Mouse (Mus musculus): ENCODE measurements at regions not wholly inside any gene's neighbourhood (a gene's known extent, or its start where the extent isn't known, plus 50 kb on each side); places are given as distances from the start of the nearest gene placed in this dataset.
A peak's percentile ranks its signal among the peaks of the same experiment; 100 is the strongest.

DNA sequence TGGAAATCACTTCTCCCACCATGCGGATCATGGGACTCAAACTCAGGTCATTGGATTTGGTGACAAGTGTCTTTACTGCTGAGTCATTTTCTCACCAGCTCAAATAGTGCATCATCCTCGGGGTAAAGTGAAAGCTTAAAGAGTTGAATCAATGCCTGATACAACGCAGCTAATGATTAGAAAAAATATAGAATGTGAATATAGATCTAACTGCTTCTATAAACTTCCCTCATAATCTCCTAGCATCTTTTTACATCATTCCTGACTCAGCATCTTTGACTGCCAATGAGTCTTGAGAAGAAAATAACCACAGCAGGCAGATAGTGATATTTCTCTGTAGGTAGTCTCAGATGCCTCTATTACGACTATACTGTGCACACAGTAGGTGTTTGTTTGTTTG lies 640.0 kb downstream of the Lmo4 start:
- no peak overlapping the region for H3K4me2 ChIP-seq (replicated peaks; ENCODE audit: low read depth)
- no peak for TF ChIP-seq CTCF (IDR thresholded peaks at IDR 0.05; ENCODE audit: low read depth)
- H3K9ac ChIP-seq (ENCODE audit: low read depth, low read length), result no peak overlapping the region
- no peak overlapping the region for H3K27ac ChIP-seq (ENCODE audit: low read depth, low read length)
- no peak for ATAC-seq
- no peaks in the 10 kb centered on the region for H3K36me3 ChIP-seq (ENCODE audit: control insufficient read depth, insufficient read depth)
- WGBS, result 90% methylated on average over 4 of the region's 4 CpGs
- H3K4me1 ChIP-seq (replicated peaks; ENCODE audit: control insufficient read depth, insufficient read depth, low read length), result no peaks in the 10 kb centered on the region
- no peaks in the 10 kb centered on the region for H3K27me3 ChIP-seq (replicated peaks; ENCODE audit: control insufficient read depth, insufficient read depth, low read length)
- H3K4me3 ChIP-seq (ENCODE audit: low read depth, low read length), result no peak overlapping the region
- no peaks in the 10 kb centered on the region for H3K9me3 ChIP-seq (ENCODE audit: control insufficient read depth)

GRCm38 (mm10) chr3:143542811-143543210 lies 661.0 kb upstream of the Pkn2 start:
- WGBS, result 55% methylated on average over 3 of the region's 3 CpGs
- no peak overlapping the region for H3K4me2 ChIP-seq (replicated peaks; ENCODE audit: low read depth)
- no peaks in the 10 kb centered on the region for H3K9me3 ChIP-seq (ENCODE audit: control insufficient read depth)
- no peak for ATAC-seq
- H3K4me3 ChIP-seq (ENCODE audit: low read depth, low read length), result no peak overlapping the region
- no peak overlapping the region for H3K9ac ChIP-seq (ENCODE audit: low read depth, low read length)
- H3K4me1 ChIP-seq (replicated peaks; ENCODE audit: control insufficient read depth, insufficient read depth, low read length), result no peaks in the 10 kb centered on the region
- H3K36me3 ChIP-seq (ENCODE audit: control insufficient read depth, insufficient read depth), result no peaks in the 10 kb centered on the region
- no peak for TF ChIP-seq CTCF (IDR thresholded peaks at IDR 0.05; ENCODE audit: low read depth)
- H3K27me3 ChIP-seq (replicated peaks; ENCODE audit: control insufficient read depth, insufficient read depth, low read length), result no peaks in the 10 kb centered on the region
- no peak overlapping the region for H3K27ac ChIP-seq (ENCODE audit: low read depth, low read length)

- no peaks in the 10 kb centered on the region for H3K9me3 ChIP-seq (ENCODE audit: control insufficient read depth)
- H3K9ac ChIP-seq (ENCODE audit: low read depth, low read length), result no peak overlapping the region
- H3K4me3 ChIP-seq (ENCODE audit: low read depth, low read length), result no peak overlapping the region
- H3K4me2 ChIP-seq (replicated peaks; ENCODE audit: low read depth), result no peak overlapping the region
- 60% methylated on average over 4 of the region's 4 CpGs for WGBS
- H3K27me3 ChIP-seq (replicated peaks; ENCODE audit: control insufficient read depth, insufficient read depth, low read length), result no peaks in the 10 kb centered on the region
- no peak for ATAC-seq
- no peak for TF ChIP-seq CTCF (IDR thresholded peaks at IDR 0.05; ENCODE audit: low read depth)
- no peak overlapping the region for H3K27ac ChIP-seq (ENCODE audit: low read depth, low read length)
- no peaks in the 10 kb centered on the region for H3K36me3 ChIP-seq (ENCODE audit: control insufficient read depth, insufficient read depth)
- H3K4me1 ChIP-seq (replicated peaks; ENCODE audit: control insufficient read depth, insufficient read depth, low read length), result no peaks in the 10 kb centered on the region
Measured at GRCm38 (mm10) chr3:143527982-143528381, 646.2 kb upstream of the Pkn2 start.

DNA sequence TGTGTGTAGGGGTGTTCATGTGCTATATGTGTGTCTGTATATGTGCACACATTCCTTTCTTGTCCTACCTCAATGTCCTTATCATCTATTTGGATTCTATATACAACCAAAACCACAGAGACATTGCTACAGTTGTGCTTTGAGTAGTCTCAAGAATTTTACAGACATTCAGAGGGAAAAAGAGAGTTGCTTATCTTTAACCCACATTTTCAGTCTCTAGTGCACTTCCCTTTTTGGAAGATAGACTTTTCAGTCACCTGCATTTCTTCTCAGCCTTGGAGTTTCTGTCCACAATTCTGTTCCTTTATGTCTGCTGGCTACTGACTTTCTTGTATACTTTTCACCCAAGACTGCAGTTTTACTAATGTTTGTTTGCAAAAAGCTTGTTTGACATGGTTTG lies 645.5 kb upstream of the Pkn2 start:
- Histone ChIP-seq H3K36me3 (ENCODE audit: control insufficient read depth, insufficient read depth) (no peaks in the 10 kb centered on the region), H3K4me3 (ENCODE audit: low read depth, low read length) (no peak overlapping the region), H3K27ac (ENCODE audit: low read depth, low read length) (no peak overlapping the region), H3K9me3 (ENCODE audit: control insufficient read depth) (no peaks in the 10 kb centered on the region), H3K27me3 (replicated peaks; ENCODE audit: control insufficient read depth, insufficient read depth, low read length) (no peaks in the 10 kb centered on the region), H3K9ac (ENCODE audit: low read depth, low read length) (no peak overlapping the region), H3K4me2 (replicated peaks; ENCODE audit: low read depth) (no peak overlapping the region), H3K4me1 (replicated peaks; ENCODE audit: control insufficient read depth, insufficient read depth, low read length) (no peaks in the 10 kb centered on the region)
- TF ChIP-seq CTCF (IDR thresholded peaks at IDR 0.05; ENCODE audit: low read depth), result no peak
- ATAC-seq, result no peak

DNA sequence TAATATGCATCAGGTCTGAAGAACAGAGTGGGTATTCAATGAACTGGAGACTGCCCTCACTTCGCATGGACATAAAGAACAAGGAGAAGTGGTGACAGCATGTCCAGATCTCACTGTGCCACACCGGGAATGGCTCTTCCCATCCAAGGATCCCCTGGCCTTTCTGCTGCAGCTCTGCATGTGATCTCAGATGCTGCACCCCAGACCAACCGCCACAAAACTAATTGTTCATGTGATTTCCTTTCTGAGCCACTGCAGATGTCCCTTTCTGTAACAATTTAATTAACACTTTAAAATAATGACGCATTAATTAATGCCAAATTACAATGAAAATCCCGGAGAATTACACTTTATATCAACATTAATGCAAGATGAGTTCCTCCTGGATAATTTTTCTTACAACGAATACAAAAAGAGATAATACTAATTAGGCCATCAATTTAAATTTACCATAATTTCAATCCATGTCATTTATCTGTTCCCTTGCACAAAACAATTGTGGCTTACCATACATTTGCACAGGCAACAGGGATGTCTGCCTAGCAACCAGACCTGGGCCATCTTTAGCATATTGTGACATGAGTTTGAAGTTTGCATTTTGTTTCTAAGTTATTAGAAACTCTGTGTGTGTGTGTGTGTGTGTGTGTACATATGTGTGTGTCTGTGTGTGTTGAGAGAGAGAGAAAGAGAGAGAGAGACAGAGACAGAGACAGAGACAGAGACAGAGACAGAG lies 630.9 kb upstream of the Pkn2 start:
- WGBS, result 87% methylated on average over 6 of the region's 6 CpGs
- no peak for TF ChIP-seq CTCF (IDR thresholded peaks at IDR 0.05; ENCODE audit: low read depth)
- ATAC-seq, result no peak

DNA sequence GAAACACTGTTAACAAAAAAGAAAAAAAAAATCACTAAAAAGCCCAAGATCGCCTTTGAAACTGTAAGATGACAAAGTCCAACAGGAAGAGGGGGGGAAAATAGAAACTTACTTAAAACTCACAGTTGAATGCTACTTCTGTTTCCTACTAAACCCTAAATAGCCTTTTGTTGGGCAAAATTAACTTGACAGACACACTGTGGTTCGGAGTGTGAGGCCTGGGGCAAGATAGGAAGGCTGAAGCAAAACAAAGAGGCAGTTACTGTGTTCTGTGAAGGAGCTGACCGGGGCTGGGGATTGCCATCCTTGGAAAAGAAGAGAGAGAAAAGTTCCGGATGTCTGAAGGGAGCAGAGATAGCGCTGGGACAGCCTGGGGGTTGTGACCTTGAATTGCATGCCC lies 627.7 kb upstream of the Pkn2 start:
- Histone ChIP-seq H3K9me3 (ENCODE audit: control insufficient read depth) (no peaks in the 10 kb centered on the region), H3K27ac (ENCODE audit: low read depth, low read length) (no peak overlapping the region), H3K27me3 (replicated peaks; ENCODE audit: control insufficient read depth, insufficient read depth, low read length) (no peaks in the 10 kb centered on the region), H3K36me3 (ENCODE audit: control insufficient read depth, insufficient read depth) (no peaks in the 10 kb centered on the region), H3K4me3 (ENCODE audit: low read depth, low read length) (no peak overlapping the region), H3K4me1 (replicated peaks; ENCODE audit: control insufficient read depth, insufficient read depth, low read length) (no peaks in the 10 kb centered on the region), H3K4me2 (replicated peaks; ENCODE audit: low read depth) (no peak overlapping the region), H3K9ac (ENCODE audit: low read depth, low read length) (no peak overlapping the region)
- no peak for ATAC-seq
- no peak for TF ChIP-seq CTCF (IDR thresholded peaks at IDR 0.05; ENCODE audit: low read depth)
- 57% methylated on average over 5 of the region's 5 CpGs for WGBS

More for the DNA sequence above, 630.9 kb upstream of the Pkn2 start:
- Histone ChIP-seq H3K9ac (ENCODE audit: low read depth, low read length) (no peak overlapping the region), H3K36me3 (ENCODE audit: control insufficient read depth, insufficient read depth) (no peaks in the 10 kb centered on the region), H3K4me3 (ENCODE audit: low read depth, low read length) (no peak overlapping the region), H3K9me3 (ENCODE audit: control insufficient read depth) (no peaks in the 10 kb centered on the region), H3K27me3 (replicated peaks; ENCODE audit: control insufficient read depth, insufficient read depth, low read length) (no peaks in the 10 kb centered on the region), H3K4me2 (replicated peaks; ENCODE audit: low read depth) (no peak overlapping the region), H3K27ac (ENCODE audit: low read depth, low read length) (no peak overlapping the region), H3K4me1 (replicated peaks; ENCODE audit: control insufficient read depth, insufficient read depth, low read length) (no peaks in the 10 kb centered on the region)

DNA sequence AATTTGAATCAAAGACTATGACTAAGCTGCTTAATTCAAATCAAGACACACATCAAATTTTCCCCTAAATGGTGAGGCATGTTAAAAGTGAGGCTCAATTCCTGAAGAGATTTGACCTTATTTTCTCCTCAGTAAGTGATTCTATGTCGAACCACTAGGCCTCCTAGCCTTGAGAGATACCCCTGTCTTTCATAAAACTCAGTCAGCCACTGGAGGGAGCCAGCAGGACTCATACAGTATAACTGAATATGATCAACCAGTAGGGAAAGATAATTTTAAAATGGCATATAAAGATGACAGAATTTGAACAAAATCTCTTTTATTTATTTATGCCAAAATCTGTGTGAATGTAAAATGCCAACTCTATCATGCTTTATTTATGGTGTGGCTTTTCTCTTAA lies 626.5 kb upstream of the Pkn2 start:
- Histone ChIP-seq H3K36me3 (ENCODE audit: control insufficient read depth, insufficient read depth) (no peaks in the 10 kb centered on the region), H3K9ac (ENCODE audit: low read depth, low read length) (no peak overlapping the region), H3K4me1 (replicated peaks; ENCODE audit: control insufficient read depth, insufficient read depth, low read length) (no peaks in the 10 kb centered on the region), H3K27me3 (replicated peaks; ENCODE audit: control insufficient read depth, insufficient read depth, low read length) (no peaks in the 10 kb centered on the region), H3K9me3 (ENCODE audit: control insufficient read depth) (no peaks in the 10 kb centered on the region), H3K4me2 (replicated peaks; ENCODE audit: low read depth) (no peak overlapping the region), H3K4me3 (ENCODE audit: low read depth, low read length) (no peak overlapping the region), H3K27ac (ENCODE audit: low read depth, low read length) (no peak overlapping the region)
- ATAC-seq, result no peak
- WGBS, result 48% methylated on average over 1 of the region's 1 CpGs
- peak; percentile 74 for TF ChIP-seq CTCF (IDR thresholded peaks at IDR 0.05; ENCODE audit: low read depth)
